Mouse (Mus musculus) cerebellum, adult (tissue): Measurements from ENCODE around the gene Slc25a10.

Experiments used
- ATAC-seq: cut with Nextera tagmentation; 2 replicates; pipeline ENCODE4 v1.9.2; 2017; ENCODE audit warnings: mild to moderate bottlenecking, moderate library complexity, mixed read lengths; ENCODE audit not compliant: insufficient number of reproducible peaks, low FRiP score, low TSS enrichment

Slc25a10 gene

GRCm38 (mm10) chr11:120491317-120492023 lies at the start of gene Slc25a10:
Slc25a10 (plus strand) TSS chr11:120491840.
- peak; percentile 78; the same call in 1 of the 2 replicates for ATAC-seq

- no peak for ATAC-seq
Measured at GRCm38 (mm10) chr11:120442344-120442743, 49.3 kb upstream of the Slc25a10 start, which contains the start of gene Tspan10. Tspan10 (plus strand) TSS chr11:120442644.

GRCm38 (mm10) chr11:120442765-120443280 lies 48.8 kb upstream of the Slc25a10 start:
- ATAC-seq, result no peak

GRCm38 (mm10) chr11:120444106-120444505 lies 47.5 kb upstream of the Slc25a10 start:
- ATAC-seq, result no peak

- no peak for ATAC-seq
Measured at GRCm38 (mm10) chr11:120445475-120445874, 46.2 kb upstream of the Slc25a10 start.

GRCm38 (mm10) chr11:120447179-120447578 lies 44.5 kb upstream of the Slc25a10 start:
- ATAC-seq, result no peak

GRCm38 (mm10) chr11:120452246-120452645 lies 39.4 kb upstream of the Slc25a10 start:
- no peak for ATAC-seq

GRCm38 (mm10) chr11:120453306-120453705 lies 38.3 kb upstream of the Slc25a10 start, which contains the start of gene Pde6g:
Pde6g (minus strand) TSS chr11:120453500.
- no peak for ATAC-seq

GRCm38 (mm10) chr11:120454965-120455364 lies 36.7 kb upstream of the Slc25a10 start:
- ATAC-seq, result no peak

- no peak for ATAC-seq
Measured at GRCm38 (mm10) chr11:120455413-120455812, 36.2 kb upstream of the Slc25a10 start.

- ATAC-seq, result no peak
Measured at GRCm38 (mm10) chr11:120457370-120457769, 34.3 kb upstream of the Slc25a10 start.

GRCm38 (mm10) chr11:120457772-120458751 lies 33.6 kb upstream of the Slc25a10 start, which contains the start of the genes Oxld1 and Ccdc137:
Oxld1 (minus strand) TSS chr11:120458068.
Ccdc137 (plus strand) TSS chr11:120458115.
- ATAC-seq, result peak; percentile 89; the same call in 1 of the 2 replicates

GRCm38 (mm10) chr11:120458847-120459597 lies 32.6 kb upstream of the Slc25a10 start:
- no peak for ATAC-seq

- no peak for ATAC-seq
Measured at GRCm38 (mm10) chr11:120463536-120463935, 28.1 kb upstream of the Slc25a10 start.

- ATAC-seq, result no peak
Measured at GRCm38 (mm10) chr11:120464365-120464764, 27.3 kb upstream of the Slc25a10 start.

GRCm38 (mm10) chr11:120465521-120465920 lies 26.1 kb upstream of the Slc25a10 start:
- no peak for ATAC-seq

- ATAC-seq, result peak; percentile 100
Measured at GRCm38 (mm10) chr11:120467051-120467735, 24.4 kb upstream of the Slc25a10 start, which contains the start of gene Arl16. Arl16 (minus strand) TSS chr11:120467607.

GRCm38 (mm10) chr11:120467736-120468092 lies 23.9 kb upstream of the Slc25a10 start:
- no peak for ATAC-seq

GRCm38 (mm10) chr11:120472052-120472451 lies 19.6 kb upstream of the Slc25a10 start:
- ATAC-seq, result no peak
